Mouse (Mus musculus): ENCODE data around the gene Ankrd40.

DNA sequence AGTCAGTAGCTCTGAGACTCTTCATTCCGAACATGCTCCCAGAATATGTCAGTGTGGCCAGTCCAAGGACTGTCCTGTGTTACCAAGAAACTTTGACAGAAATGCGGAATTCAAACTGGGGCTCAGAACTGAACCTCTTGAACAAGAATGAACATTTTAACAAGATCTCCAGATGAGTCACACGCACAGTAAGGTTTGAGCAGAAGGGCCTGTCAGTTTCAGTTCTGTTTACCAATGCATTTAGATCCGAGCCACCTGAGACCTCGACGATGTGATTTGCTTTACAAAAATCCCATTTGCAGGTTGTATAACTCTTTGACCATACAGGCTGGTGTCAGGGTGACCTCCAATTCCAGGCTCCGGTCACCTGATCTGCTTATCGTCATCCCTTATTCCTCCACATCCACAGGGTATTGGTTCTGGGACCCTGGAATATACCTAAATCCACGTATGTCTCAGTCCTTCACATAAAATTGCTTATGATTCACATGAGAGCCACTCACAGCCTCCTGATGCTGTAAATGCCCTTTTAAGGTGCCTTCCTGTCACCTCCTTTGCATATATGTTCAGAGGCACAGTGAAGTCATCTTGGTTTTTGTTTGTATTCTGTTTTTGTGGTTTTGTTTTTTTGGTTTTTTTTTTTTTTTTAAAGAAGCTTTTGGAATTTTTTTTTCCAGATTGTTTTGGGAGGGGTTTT is 27.9 kb downstream of the Ankrd40 start:
- TF ChIP-seq CTCF (IDR thresholded peaks at IDR 0.05; ENCODE audit: low read depth) (no peak), EP300 (IDR thresholded peaks at IDR 0.05; ENCODE audit: low read depth) (no peak)
